Mouse (Mus musculus): ENCODE data around the gene Klf13. TPM values are rescaled to one million over a fixed set of nuclear protein-coding genes. Genes with fewer than 3 reads are reported as not detected.

Klf13 gene
- polyA plus RNA-seq, 1 experiment = 30.4 TPM

- H3K79me2 ChIP-seq (ENCODE audit: control insufficient read depth, insufficient read depth) = peaks cover 97% of the 10 kb centered on the region
- no peaks in the 10 kb centered on the region for H3K36me3 ChIP-seq (ENCODE audit: control insufficient read depth, insufficient read depth)
- H3K4me2 ChIP-seq (ENCODE audit: low read depth) = no peak overlapping the region
- H3K4me3 ChIP-seq = no peak overlapping the region
- no peak overlapping the region for H3ac ChIP-seq (ENCODE audit: control insufficient read depth, insufficient read length)
- H3K27me3 ChIP-seq (ENCODE audit: control insufficient read depth, insufficient read depth, insufficient read length) = no peaks in the 10 kb centered on the region
- no peak for TF ChIP-seq TCF12 (IDR thresholded peaks at IDR 0.05; ENCODE audit: insufficient read depth, poor library complexity, severe bottlenecking)
- no peak for TF ChIP-seq MYOD1 (IDR thresholded peaks at IDR 0.05; ENCODE audit: control insufficient read depth in 1 of 3, insufficient read length in 2 of 3, low read depth in 2 of 3)
- no peak for TF ChIP-seq MYOG (IDR thresholded peaks at IDR 0.05; ENCODE audit: control insufficient read depth in 1 of 3, insufficient read depth in 1 of 3, insufficient read length in 2 of 3, low read depth in 2 of 3)
- no peak for TF ChIP-seq MAX (IDR thresholded peaks at IDR 0.05; ENCODE audit: low read depth)
Measured at GRCm38 (mm10) chr7:63900411-63900810, 38.3 kb downstream of the Klf13 start.

GRCm38 (mm10) chr7:63899925-63900324 lies 38.8 kb downstream of the Klf13 start:
- no peak overlapping the region for H3ac ChIP-seq (ENCODE audit: control insufficient read depth, insufficient read length)
- H3K4me2 ChIP-seq (ENCODE audit: low read depth) = no peak overlapping the region
- TF ChIP-seq MYOG (IDR thresholded peaks at IDR 0.05; ENCODE audit: control insufficient read depth in 1 of 3, insufficient read depth in 1 of 3, insufficient read length in 2 of 3, low read depth in 2 of 3) = no peak
- TF ChIP-seq MYOD1 (IDR thresholded peaks at IDR 0.05; ENCODE audit: control insufficient read depth in 1 of 3, insufficient read length in 2 of 3, low read depth in 2 of 3) = no peak
- no peak for TF ChIP-seq SRF (IDR thresholded peaks at IDR 0.05; ENCODE audit: control insufficient read depth, insufficient read length, low read depth)
- TF ChIP-seq USF1 (IDR thresholded peaks at IDR 0.05; ENCODE audit: low read depth) = no peak
- no peak for TF ChIP-seq E2F4 (IDR thresholded peaks at IDR 0.05; ENCODE audit: insufficient read depth)
- no peak for TF ChIP-seq REST (IDR thresholded peaks at IDR 0.05; ENCODE audit: insufficient read depth, insufficient read length)
- no peak for TF ChIP-seq CEBPB (IDR thresholded peaks at IDR 0.05; ENCODE audit: insufficient read depth, poor library complexity, severe bottlenecking)
- no peak for TF ChIP-seq MAX (IDR thresholded peaks at IDR 0.05; ENCODE audit: low read depth)
- TF ChIP-seq POLR2AphosphoS2 (IDR thresholded peaks at IDR 0.05; ENCODE audit: insufficient read length, low read depth) = no peak
- no peak for TF ChIP-seq TCF12 (IDR thresholded peaks at IDR 0.05; ENCODE audit: insufficient read depth, poor library complexity, severe bottlenecking)
- TF ChIP-seq TCF3 (IDR thresholded peaks at IDR 0.05; ENCODE audit: insufficient read length, low read depth) = no peak
- TF ChIP-seq POLR2A (IDR thresholded peaks at IDR 0.05; ENCODE audit: insufficient read length, low read depth) = no peak
- H3K4me3 ChIP-seq = no peak overlapping the region
- H3K27me3 ChIP-seq (ENCODE audit: control insufficient read depth, insufficient read depth, insufficient read length) = no peaks in the 10 kb centered on the region
- H3K79me2 ChIP-seq (ENCODE audit: control insufficient read depth, insufficient read depth) = peaks cover 97% of the 10 kb centered on the region
- H3K36me3 ChIP-seq (ENCODE audit: control insufficient read depth, insufficient read depth) = no peaks in the 10 kb centered on the region

GRCm38 (mm10) chr7:63898201-63898600 lies 40.5 kb downstream of the Klf13 start:
- no peak for TF ChIP-seq POLR2AphosphoS2 (IDR thresholded peaks at IDR 0.05; ENCODE audit: insufficient read length, low read depth)
- TF ChIP-seq MYOG (IDR thresholded peaks at IDR 0.05; ENCODE audit: control insufficient read depth in 1 of 3, insufficient read depth in 1 of 3, insufficient read length in 2 of 3, low read depth in 2 of 3) = no peak
- TF ChIP-seq MAX (IDR thresholded peaks at IDR 0.05; ENCODE audit: low read depth) = no peak
- no peak for TF ChIP-seq REST (IDR thresholded peaks at IDR 0.05; ENCODE audit: insufficient read depth, insufficient read length)
- no peak for TF ChIP-seq TCF3 (IDR thresholded peaks at IDR 0.05; ENCODE audit: insufficient read length, low read depth)
- no peak for TF ChIP-seq TCF12 (IDR thresholded peaks at IDR 0.05; ENCODE audit: insufficient read depth, poor library complexity, severe bottlenecking)
- TF ChIP-seq SRF (IDR thresholded peaks at IDR 0.05; ENCODE audit: control insufficient read depth, insufficient read length, low read depth) = no peak
- TF ChIP-seq POLR2A (IDR thresholded peaks at IDR 0.05; ENCODE audit: insufficient read length, low read depth) = no peak
- Histone ChIP-seq H3K79me2 (ENCODE audit: control insufficient read depth, insufficient read depth) (peaks cover 96% of the 10 kb centered on the region), H3K4me3 (no peak overlapping the region), H3K36me3 (ENCODE audit: control insufficient read depth, insufficient read depth) (no peaks in the 10 kb centered on the region), H3K4me2 (ENCODE audit: low read depth) (no peak overlapping the region), H3K27me3 (ENCODE audit: control insufficient read depth, insufficient read depth, insufficient read length) (no peaks in the 10 kb centered on the region), H3ac (ENCODE audit: control insufficient read depth, insufficient read length) (no peak overlapping the region)

- Histone ChIP-seq H3ac (ENCODE audit: control insufficient read depth, insufficient read length) (no peak overlapping the region), H3K36me3 (ENCODE audit: control insufficient read depth, insufficient read depth) (no peaks in the 10 kb centered on the region), H3K4me2 (ENCODE audit: low read depth) (peak overlapping the region; percentile 82), H3K4me3 (no peak overlapping the region), H3K79me2 (ENCODE audit: control insufficient read depth, insufficient read depth) (peaks cover 96% of the 10 kb centered on the region), H3K27me3 (ENCODE audit: control insufficient read depth, insufficient read depth, insufficient read length) (no peaks in the 10 kb centered on the region)
- TF ChIP-seq REST (IDR thresholded peaks at IDR 0.05; ENCODE audit: insufficient read depth, insufficient read length) = no peak
- no peak for TF ChIP-seq E2F4 (IDR thresholded peaks at IDR 0.05; ENCODE audit: insufficient read depth)
- no peak for TF ChIP-seq CEBPB (IDR thresholded peaks at IDR 0.05; ENCODE audit: insufficient read depth, poor library complexity, severe bottlenecking)
- no peak for TF ChIP-seq POLR2A (IDR thresholded peaks at IDR 0.05; ENCODE audit: insufficient read length, low read depth)
- no peak for TF ChIP-seq TCF12 (IDR thresholded peaks at IDR 0.05; ENCODE audit: insufficient read depth, poor library complexity, severe bottlenecking)
- TF ChIP-seq MAX (IDR thresholded peaks at IDR 0.05; ENCODE audit: low read depth) = no peak
- TF ChIP-seq MYOD1 (IDR thresholded peaks at IDR 0.05; ENCODE audit: control insufficient read depth in 1 of 3, insufficient read length in 2 of 3, low read depth in 2 of 3) = no peak
- no peak for TF ChIP-seq TCF3 (IDR thresholded peaks at IDR 0.05; ENCODE audit: insufficient read length, low read depth)
- TF ChIP-seq SRF (IDR thresholded peaks at IDR 0.05; ENCODE audit: control insufficient read depth, insufficient read length, low read depth) = no peak
- no peak for TF ChIP-seq USF1 (IDR thresholded peaks at IDR 0.05; ENCODE audit: low read depth)
- TF ChIP-seq POLR2AphosphoS2 (IDR thresholded peaks at IDR 0.05; ENCODE audit: insufficient read length, low read depth) = no peak
Measured at GRCm38 (mm10) chr7:63897655-63898054, 41.1 kb downstream of the Klf13 start.

- Histone ChIP-seq H3K4me2 (ENCODE audit: low read depth) (peak overlapping the region; percentile 82), H3K79me2 (ENCODE audit: control insufficient read depth, insufficient read depth) (peaks cover 95% of the 10 kb centered on the region), H3ac (ENCODE audit: control insufficient read depth, insufficient read length) (no peak overlapping the region), H3K4me3 (peak overlapping the region; percentile 6), H3K36me3 (ENCODE audit: control insufficient read depth, insufficient read depth) (no peaks in the 10 kb centered on the region), H3K27me3 (ENCODE audit: control insufficient read depth, insufficient read depth, insufficient read length) (no peaks in the 10 kb centered on the region)
- TF ChIP-seq E2F4 (IDR thresholded peaks at IDR 0.05; ENCODE audit: insufficient read depth) (no peak), USF1 (IDR thresholded peaks at IDR 0.05; ENCODE audit: low read depth) (no peak), REST (IDR thresholded peaks at IDR 0.05; ENCODE audit: insufficient read depth, insufficient read length) (no peak), MYOG (IDR thresholded peaks at IDR 0.05; ENCODE audit: control insufficient read depth in 1 of 3, insufficient read depth in 1 of 3, insufficient read length in 2 of 3, low read depth in 2 of 3) (peak in 2 of 3 experiments; percentile 47 to 65), MYOD1 (IDR thresholded peaks at IDR 0.05; ENCODE audit: control insufficient read depth in 1 of 3, insufficient read length in 2 of 3, low read depth in 2 of 3) (peak in 1 of 3 experiments; percentile 62), POLR2A (IDR thresholded peaks at IDR 0.05; ENCODE audit: insufficient read length, low read depth) (peak; percentile 26)
Measured at GRCm38 (mm10) chr7:63896968-63897468, 41.7 kb downstream of the Klf13 start.

All from myocyte (in vitro differentiated cells).